Mouse (Mus musculus) heart, embryonic 14.5 days (tissue): ENCODE results near the gene Itpk1. TPM values are rescaled to one million over a fixed set of nuclear protein-coding genes. Genes with fewer than 3 reads are reported as not detected.
A peak's percentile ranks its signal among the peaks of the same experiment; 100 is the strongest.

Source experiments
- ATAC-seq: fragments of 200-750 bp; cut with Nextera tagmentation; 2 replicates; pipeline ENCODE4 v1.8.0; 2017; ENCODE audit warnings: low read depth, moderate TSS enrichment; ENCODE audit not compliant: insufficient number of reproducible peaks, insufficient read depth, low FRiP score
- H3K27ac ChIP-seq, 2 experiments: fragments of 200-500 bp in 1 of 2; fragments of 300-500 bp in 1 of 2; sonication (generic) in 1 of 2; replicated peaks in 1 of 2; 2 replicates each; pipeline ENCODE4 v1.5.1; 2012 to 2014; ENCODE audit warnings: low read depth in 2 of 2, low read length in 2 of 2, control low read depth in 1 of 2, mild to moderate bottlenecking in 1 of 2, mixed read lengths in 1 of 2; ENCODE audit not compliant: control insufficient read depth in 1 of 2, insufficient read depth in 1 of 2
- H3K27me3 ChIP-seq: fragments of 300-500 bp; sonication (generic); 2 replicates; pipeline ENCODE4 v1.6.1; 2014; ENCODE audit warnings: mild to moderate bottlenecking, low read length, control low read depth; ENCODE audit not compliant: control insufficient read depth, insufficient read depth
- H3K36me3 ChIP-seq: fragments of 300-500 bp; sonication (generic); 2 replicates; pipeline ENCODE4 v1.6.1; 2014; ENCODE audit warnings: mild to moderate bottlenecking, control low read depth, low read length, mixed read lengths; ENCODE audit not compliant: control insufficient read depth, insufficient read depth
- H3K4me1 ChIP-seq, 2 experiments: fragments of 200-500 bp in 1 of 2; fragments of 300-500 bp in 1 of 2; sonication (generic) in 1 of 2; 2 replicates each; pipeline ENCODE4 v1.6.1; 2012 to 2014; ENCODE audit warnings: low read length in 2 of 2, control low read depth in 1 of 2, mixed read lengths in 1 of 2; ENCODE audit not compliant: control insufficient read depth in 2 of 2, insufficient read depth in 2 of 2
- H3K4me2 ChIP-seq: fragments of 300-500 bp; sonication (generic); 2 replicates; pipeline ENCODE4 v1.6.1; 2014; ENCODE audit warnings: mild to moderate bottlenecking, low read length
- H3K4me3 ChIP-seq, 2 experiments: fragments of 200-500 bp in 1 of 2; fragments of 300-500 bp in 1 of 2; sonication (generic) in 1 of 2; 2 replicates each; pipeline ENCODE4 v1.5.1; 2012 to 2014; ENCODE audit warnings: low read length in 2 of 2, mild to moderate bottlenecking in 2 of 2, control low read depth in 1 of 2, low read depth in 1 of 2, moderate library complexity in 1 of 2; ENCODE audit not compliant: control insufficient read depth in 1 of 2, insufficient read depth in 1 of 2
- H3K9ac ChIP-seq: fragments of 300-500 bp; sonication (generic); 2 replicates; pipeline ENCODE4 v1.6.1; 2014; ENCODE audit warnings: mild to moderate bottlenecking, low read length
- H3K9me3 ChIP-seq: fragments of 300-500 bp; sonication (generic); 2 replicates; pipeline ENCODE4 v1.6.1; 2016; ENCODE audit warnings: low read length, control low read depth; ENCODE audit not compliant: control insufficient read depth
- WGBS: fragments of 180-500 bp; shearing (Covaris S2); extraction: QIAGEN DNeasy Blood & Tissue Kit; methylation state at CpG from one replicate; pipeline ENCODE4 v1.1.7; 2014; 5-methylcytosine and 5-hydroxymethylcytosine counted together
- polyA plus RNA-seq: library from polyadenylated mRNA; unstranded; fragments of >200 nt; fragmentation: Nextera tagmentation; extraction: Ambion mirVana; gene quantifications from 2 replicates; pipeline ENCODE4 v1.2.1, GENCODE M21; 2014

The Itpk1 gene
- polyA plus RNA-seq, 1 experiment from 2014 or later = 4.2 TPM

GRCm38 (mm10) chr12:102626841-102627240 lies 77.9 kb downstream of the Itpk1 start:
- no peak for ATAC-seq
- H3K4me2 ChIP-seq = no peak overlapping the region
- H3K27ac ChIP-seq = no peak overlapping the region
- WGBS = 71% methylated on average over 7 of the region's 7 CpGs
- no peaks in the 10 kb centered on the region for H3K9me3 ChIP-seq
- H3K27me3 ChIP-seq = no peaks in the 10 kb centered on the region
- no peak overlapping the region for H3K9ac ChIP-seq
- no peaks in the 10 kb centered on the region for H3K36me3 ChIP-seq
- H3K4me3 ChIP-seq = no peak overlapping the region
- peaks cover 9 to 11% of the 10 kb centered on the region in 2 experiments; a peak in 3 of 4 replicates for H3K4me1 ChIP-seq

GRCm38 (mm10) chr12:102625717-102626116 lies 79.0 kb downstream of the Itpk1 start:
- no peaks in the 10 kb centered on the region for H3K9me3 ChIP-seq
- WGBS = 78% methylated on average over 6 of the region's 6 CpGs
- ATAC-seq = no peak
- no peak overlapping the region for H3K27ac ChIP-seq
- no peak overlapping the region for H3K9ac ChIP-seq
- no peak overlapping the region for H3K4me3 ChIP-seq
- no peak overlapping the region for H3K4me2 ChIP-seq
- H3K27me3 ChIP-seq = no peaks in the 10 kb centered on the region
- H3K36me3 ChIP-seq = no peaks in the 10 kb centered on the region
- H3K4me1 ChIP-seq = peaks cover 9 to 11% of the 10 kb centered on the region in 2 experiments; a peak in 3 of 4 replicates

GRCm38 (mm10) chr12:102625118-102625517 lies 79.6 kb downstream of the Itpk1 start:
- no peaks in the 10 kb centered on the region for H3K9me3 ChIP-seq
- no peaks in the 10 kb centered on the region for H3K36me3 ChIP-seq
- ATAC-seq = no peak
- H3K9ac ChIP-seq = no peak overlapping the region
- H3K4me1 ChIP-seq = peaks cover 9 to 11% of the 10 kb centered on the region in 2 experiments; a peak in 3 of 4 replicates
- H3K27me3 ChIP-seq = no peaks in the 10 kb centered on the region
- H3K27ac ChIP-seq = no peak overlapping the region
- 81% methylated on average over 5 of the region's 5 CpGs for WGBS
- no peak overlapping the region for H3K4me3 ChIP-seq
- no peak overlapping the region for H3K4me2 ChIP-seq

- WGBS = 76% methylated on average over 9 of the region's 9 CpGs
- Histone ChIP-seq H3K36me3 (no peaks in the 10 kb centered on the region), H3K9me3 (no peaks in the 10 kb centered on the region), H3K27me3 (no peaks in the 10 kb centered on the region), H3K4me1 (peaks cover 9 to 11% of the 10 kb centered on the region in 2 experiments; a peak in 3 of 4 replicates), H3K4me3 (no peak overlapping the region), H3K27ac (no peak overlapping the region), H3K9ac (no peak overlapping the region), H3K4me2 (no peak overlapping the region)
- no peak for ATAC-seq
Measured at GRCm38 (mm10) chr12:102623827-102624226, 80.9 kb downstream of the Itpk1 start.

- WGBS = 55% methylated on average over 12 of the region's 12 CpGs
- no peak overlapping the region for H3K27ac ChIP-seq
- no peaks in the 10 kb centered on the region for H3K9me3 ChIP-seq
- ATAC-seq = 0 out of 2 replicates have a peak, but pooled peaks have one; percentile 31
- H3K4me3 ChIP-seq = no peak overlapping the region
- H3K4me2 ChIP-seq = no peak overlapping the region
- no peak overlapping the region for H3K9ac ChIP-seq
- peaks cover 9 to 11% of the 10 kb centered on the region in 2 experiments; a peak in 3 of 4 replicates for H3K4me1 ChIP-seq
- no peaks in the 10 kb centered on the region for H3K36me3 ChIP-seq
- no peaks in the 10 kb centered on the region for H3K27me3 ChIP-seq
Measured at GRCm38 (mm10) chr12:102622302-102622842, 82.4 kb downstream of the Itpk1 start.

GRCm38 (mm10) chr12:102621811-102622210 lies 82.9 kb downstream of the Itpk1 start:
- WGBS = 88% methylated on average over 4 of the region's 4 CpGs
- Histone ChIP-seq H3K36me3 (no peaks in the 10 kb centered on the region), H3K4me1 (peaks cover 11 to 13% of the 10 kb centered on the region in 2 experiments; a peak in 3 of 4 replicates), H3K27me3 (no peaks in the 10 kb centered on the region), H3K4me3 (no peak overlapping the region), H3K9me3 (no peaks in the 10 kb centered on the region), H3K27ac (no peak overlapping the region), H3K9ac (no peak overlapping the region), H3K4me2 (no peak overlapping the region)
- no peak for ATAC-seq

- H3K9me3 ChIP-seq = no peaks in the 10 kb centered on the region
- no peak overlapping the region for H3K27ac ChIP-seq
- H3K27me3 ChIP-seq = no peaks in the 10 kb centered on the region
- H3K4me1 ChIP-seq = peaks cover 11 to 13% of the 10 kb centered on the region in 2 experiments; a peak in 3 of 4 replicates
- no peak overlapping the region for H3K4me3 ChIP-seq
- H3K9ac ChIP-seq = no peak overlapping the region
- ATAC-seq = no peak
- H3K4me2 ChIP-seq = no peak overlapping the region
- H3K36me3 ChIP-seq = no peaks in the 10 kb centered on the region
- WGBS = 79% methylated on average over 4 of the region's 4 CpGs
Measured at GRCm38 (mm10) chr12:102621205-102621604, 83.5 kb downstream of the Itpk1 start.

- 85% methylated on average over 7 of the region's 7 CpGs for WGBS
Measured at GRCm38 (mm10) chr12:102619908-102620307, 84.8 kb downstream of the Itpk1 start.

More at GRCm38 (mm10) chr12:102619908-102620307, 84.8 kb downstream of the Itpk1 start:
- Histone ChIP-seq H3K4me2 (no peak overlapping the region), H3K36me3 (no peaks in the 10 kb centered on the region), H3K27ac (no peak overlapping the region), H3K9me3 (no peaks in the 10 kb centered on the region), H3K9ac (no peak overlapping the region), H3K27me3 (no peaks in the 10 kb centered on the region), H3K4me1 (peaks cover 11 to 13% of the 10 kb centered on the region in 2 experiments; a peak in 3 of 4 replicates), H3K4me3 (no peak overlapping the region)
- ATAC-seq = no peak
